Mouse (Mus musculus) gastrocnemius, postnatal 10 days (tissue): ENCODE results near the gene Vps45. TPM values are rescaled to one million over a fixed set of nuclear protein-coding genes. Genes with fewer than 3 reads are reported as not detected.

Experiments
- DNase-seq: peaks from one replicate; pipeline ENCODE4 v3.0.0; 2021; ENCODE audit warnings: mixed read lengths
- long read RNA-seq, 2 experiments: library from polyadenylated mRNA; stranded (forward); transcript quantifications; one replicate each; pipeline ENCODE4 v2.0.0; 2021
- total RNA-seq, 2 experiments: library from RNA; stranded (reverse); gene quantifications; 2 replicates each; pipeline ENCODE4 v1.2.3; 2021

Vps45 gene
- total RNA-seq, result 10 to 100 TPM; 25.4 to 27.3 TPM
- long read RNA-seq, experiment 1, transcript Vps45-201 (15 exons, 2,637 nt), result major isoform, 6 of 9 reads
- long read RNA-seq, experiment 1, partial matches to known transcripts, result 1 of 9 reads
- long read RNA-seq, experiment 1, other reads (novel, unspliced or antisense), result 1 of 9 reads
- long read RNA-seq, experiment 2, partial matches to known transcripts, result 2 of 8 reads
- long read RNA-seq, experiment 2, other reads (novel, unspliced or antisense), result 1 of 8 reads

DNA sequence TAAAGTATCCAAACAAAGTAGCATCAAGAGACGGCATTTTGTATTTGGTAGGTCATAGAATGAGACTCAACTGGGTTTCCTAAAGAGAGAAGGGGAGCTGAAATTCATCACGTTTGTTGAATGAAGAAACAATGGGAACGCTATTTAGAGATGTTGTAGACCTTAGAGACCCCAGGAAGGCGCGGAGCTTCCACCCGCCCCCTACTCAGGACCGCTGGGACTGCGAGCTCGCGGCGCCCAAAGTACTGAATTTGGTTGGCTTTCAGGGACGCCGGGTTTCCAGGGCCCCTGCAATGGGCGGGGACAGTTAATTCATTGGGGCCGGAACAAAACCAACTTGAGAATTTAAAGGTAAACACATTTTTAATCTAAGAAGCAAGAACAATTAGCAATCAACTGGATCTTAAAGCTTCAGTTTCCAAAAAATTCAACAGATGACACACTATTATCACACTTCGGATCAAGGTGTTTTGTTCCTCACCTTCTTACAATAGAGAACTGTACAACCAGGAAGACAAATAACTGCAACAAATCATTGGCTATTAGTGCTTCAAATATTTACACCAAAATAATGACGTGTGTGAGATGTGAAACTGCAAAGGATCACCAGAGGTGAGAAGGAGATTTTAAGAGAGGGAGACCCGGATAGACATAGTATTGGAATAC lies at the start of gene Vps45:
Gene Vps45 (minus strand): TSS at position 236 of the 666 bp plus-strand sequence.
- peak; percentile 55 for DNase-seq

- no peak for DNase-seq
Measured at GRCm38 (mm10) chr3:96106151-96106550, 47.9 kb upstream of the Vps45 start.

DNA sequence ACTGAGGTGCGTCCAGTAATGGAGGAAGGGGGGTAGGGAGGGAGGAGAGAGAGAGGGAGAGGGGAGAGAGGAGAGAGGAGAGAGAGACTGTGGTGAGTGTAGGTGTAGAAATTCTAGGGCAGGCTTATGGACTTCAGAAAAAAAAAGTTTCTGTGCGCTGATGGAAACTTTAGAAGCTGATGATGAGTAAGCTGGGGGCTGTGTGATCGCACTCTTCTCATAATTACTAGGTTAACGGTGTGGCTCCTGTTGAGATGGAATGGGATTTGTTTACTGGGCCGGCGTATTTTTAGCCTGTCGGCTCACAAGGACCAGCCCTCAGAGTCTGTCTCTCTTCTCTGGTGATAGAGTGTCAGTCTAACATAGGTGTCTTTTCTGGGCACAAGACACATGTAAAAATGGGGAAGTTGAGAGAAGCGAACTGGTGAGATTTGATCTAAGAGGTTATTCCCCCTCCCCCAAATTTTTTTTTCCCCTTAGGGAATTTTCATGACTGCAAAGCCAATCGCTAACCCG lies 47.0 kb upstream of the Vps45 start:
- no peak for DNase-seq

DNA sequence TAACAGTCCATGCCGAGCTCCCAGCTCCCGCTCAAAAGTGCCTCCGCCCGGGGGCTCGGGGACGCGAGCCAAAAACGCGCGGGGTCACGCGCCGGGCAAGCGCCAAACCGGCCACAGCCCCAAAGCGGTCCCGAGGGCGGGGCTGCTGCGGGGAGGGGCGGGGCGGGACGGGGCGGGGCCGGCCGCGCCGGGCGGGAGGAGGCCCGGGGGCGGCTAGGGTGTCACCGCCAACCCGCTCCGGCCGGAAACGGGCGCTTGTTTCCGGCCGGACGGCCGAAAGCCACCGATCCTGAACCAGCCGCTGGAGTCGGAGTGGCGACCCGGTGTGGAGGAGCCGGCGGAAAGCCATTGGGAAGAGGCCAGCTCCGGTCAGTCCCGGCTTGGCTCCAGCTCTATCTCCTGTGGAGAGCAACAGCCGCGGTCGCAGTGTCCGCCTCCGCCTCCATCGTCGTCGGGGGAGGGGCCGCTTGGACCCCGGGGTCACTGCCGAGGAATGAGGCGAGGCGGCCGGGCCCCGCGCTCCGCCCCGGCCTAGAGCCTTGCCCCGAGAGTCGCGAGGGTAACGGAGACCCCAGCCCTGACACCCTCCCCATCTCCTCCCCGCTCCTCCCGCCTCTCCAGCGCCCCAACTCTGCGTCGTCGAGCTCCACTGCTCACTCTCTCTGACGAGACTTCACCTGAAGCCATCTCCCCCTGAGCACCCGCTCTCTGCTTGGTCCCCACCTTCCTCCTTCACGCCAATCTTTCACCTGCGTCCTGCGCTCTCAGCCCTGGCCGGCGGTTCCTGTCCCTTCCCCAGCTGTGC lies 46.2 kb upstream of the Vps45 start, which contains the start of gene Otud7b:
Gene Otud7b (plus strand): TSS at position 267 of the 805 bp plus-strand sequence.
- DNase-seq, result peak; percentile 86

GRCm38 (mm10) chr3:96103901-96104260 lies 45.6 kb upstream of the Vps45 start:
- no peak for DNase-seq

DNA sequence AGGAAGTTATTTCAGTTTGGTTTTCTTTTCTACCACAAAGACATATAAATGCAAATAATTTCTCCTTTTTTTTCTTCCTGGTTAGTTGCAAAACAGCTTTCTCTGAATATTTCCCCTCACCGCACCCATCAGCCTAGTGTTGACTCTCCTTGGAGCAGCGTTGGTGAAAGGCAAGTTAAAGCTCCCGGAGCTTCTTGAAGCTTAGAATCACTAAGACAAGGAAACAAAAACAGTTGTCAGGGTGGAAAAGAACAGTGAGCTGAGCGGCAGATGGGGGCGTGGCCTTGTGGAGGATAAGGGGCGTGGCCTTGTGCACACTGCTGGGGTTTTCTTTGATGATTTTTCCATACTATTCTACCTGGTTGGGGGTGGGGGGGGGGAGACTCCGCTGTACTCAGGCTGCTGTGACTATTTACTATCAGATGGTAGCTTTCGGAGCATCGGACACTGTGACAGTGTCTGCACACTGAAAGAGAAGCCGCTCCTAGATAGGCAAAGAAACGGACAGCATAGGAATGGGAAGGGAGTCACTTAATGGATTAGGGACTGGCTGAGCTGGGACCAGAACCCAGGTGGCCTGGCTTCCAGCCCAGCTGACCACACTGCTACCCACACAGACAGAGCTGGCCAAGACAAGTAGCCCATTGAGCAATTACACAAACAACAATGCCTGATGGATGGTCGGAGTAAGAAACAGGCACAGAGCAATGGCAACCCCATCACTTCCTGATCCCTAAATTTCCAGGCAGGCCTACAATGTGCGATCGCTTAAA lies 44.0 kb upstream of the Vps45 start:
- peak; percentile 22 for DNase-seq

GRCm38 (mm10) chr3:96098616-96099267 lies 40.5 kb upstream of the Vps45 start:
- no peak for DNase-seq

GRCm38 (mm10) chr3:96098168-96098567 lies 39.9 kb upstream of the Vps45 start:
- DNase-seq, result no peak

DNA sequence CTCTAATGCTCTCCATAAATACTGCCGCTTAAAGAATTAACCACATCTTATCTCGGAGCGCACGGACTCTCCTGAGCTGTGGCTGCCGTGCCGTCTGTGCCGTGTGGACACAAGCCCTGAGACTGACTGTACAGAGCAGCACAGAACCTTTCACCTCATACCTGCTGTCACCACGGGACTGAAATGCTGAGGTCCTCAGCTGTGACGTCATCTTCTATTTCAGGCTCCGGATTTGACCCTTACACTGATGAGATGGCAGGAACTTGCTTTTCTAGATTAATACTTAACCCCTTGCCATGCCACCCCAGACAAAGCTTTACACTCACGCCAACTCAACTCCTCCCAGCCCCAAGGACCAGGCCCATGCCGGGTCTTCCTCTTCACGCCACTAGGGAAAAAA lies 35.9 kb upstream of the Vps45 start:
- DNase-seq, result no peak

- no peak for DNase-seq
Measured at GRCm38 (mm10) chr3:96093509-96093908, 35.2 kb upstream of the Vps45 start.

GRCm38 (mm10) chr3:96091966-96092365 lies 33.7 kb upstream of the Vps45 start:
- no peak for DNase-seq

DNA sequence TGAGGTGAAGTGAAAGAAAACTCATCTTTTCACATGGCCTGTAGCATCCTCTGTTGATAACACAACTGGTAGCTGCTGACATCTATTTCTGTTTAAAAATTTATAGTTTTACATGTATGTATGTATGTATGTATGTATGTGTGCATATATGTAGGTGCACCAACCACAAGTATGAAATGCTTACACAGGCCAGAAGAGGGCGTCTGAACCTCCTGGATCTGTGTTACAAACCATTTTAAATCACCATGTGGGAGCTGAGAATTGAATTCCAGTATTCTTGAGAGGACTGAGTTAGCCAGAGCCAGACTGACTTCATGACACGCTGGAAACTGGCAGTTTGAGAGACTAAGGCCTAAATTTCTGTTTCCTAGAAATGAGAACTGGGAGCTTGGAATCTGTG lies 32.9 kb upstream of the Vps45 start:
- DNase-seq, result no peak

DNA sequence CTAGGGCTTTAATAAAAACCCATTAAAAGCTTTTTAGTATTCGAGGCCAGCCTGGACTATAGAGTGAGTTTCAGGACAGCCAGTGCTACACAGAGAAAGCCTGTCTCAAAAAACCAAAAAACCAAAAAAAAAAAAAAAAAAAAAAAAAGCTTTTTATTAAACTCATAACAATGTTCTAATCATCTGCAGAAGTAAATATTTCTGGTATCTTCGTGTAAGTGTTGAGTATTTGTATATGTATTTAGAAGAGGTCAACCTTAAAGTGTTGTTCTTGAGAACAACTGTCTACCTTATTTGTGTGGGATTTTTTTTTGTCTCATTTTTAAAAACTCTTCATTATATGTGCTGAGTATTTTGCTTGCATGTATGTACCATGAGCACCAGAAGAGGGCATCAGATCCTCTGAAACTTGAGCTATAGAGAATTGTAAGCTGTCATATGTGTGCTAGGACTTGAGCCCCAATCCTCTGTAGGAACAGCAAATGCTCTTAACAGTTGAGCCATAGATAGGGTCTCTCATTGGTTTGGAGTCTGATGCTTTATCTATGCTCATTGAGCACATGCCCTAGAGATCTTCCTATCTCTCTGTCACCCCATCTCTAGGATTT lies 31.7 kb upstream of the Vps45 start:
- DNase-seq, result no peak

- DNase-seq, result no peak
Measured at GRCm38 (mm10) chr3:96087801-96088200, 29.5 kb upstream of the Vps45 start.

DNA sequence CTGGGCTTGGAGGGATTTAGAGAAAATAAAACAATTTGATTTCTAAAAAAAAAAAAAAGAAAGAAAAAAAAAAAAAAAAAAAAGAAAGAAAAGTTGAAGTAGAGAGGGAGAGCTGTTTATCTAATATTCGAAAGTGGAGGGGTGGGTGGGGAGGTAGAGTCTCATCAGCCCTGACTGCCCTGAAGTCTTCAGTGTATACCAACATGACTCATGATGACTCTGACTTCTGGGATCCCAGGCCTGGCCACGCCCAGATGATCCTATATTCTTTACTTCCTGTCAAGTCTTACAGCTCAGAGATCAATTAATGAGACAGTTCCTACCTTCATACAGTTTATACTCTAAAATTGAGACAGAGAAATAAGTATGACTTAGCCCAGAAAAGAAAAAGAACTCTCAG lies 29.0 kb upstream of the Vps45 start:
- DNase-seq, result no peak

DNA sequence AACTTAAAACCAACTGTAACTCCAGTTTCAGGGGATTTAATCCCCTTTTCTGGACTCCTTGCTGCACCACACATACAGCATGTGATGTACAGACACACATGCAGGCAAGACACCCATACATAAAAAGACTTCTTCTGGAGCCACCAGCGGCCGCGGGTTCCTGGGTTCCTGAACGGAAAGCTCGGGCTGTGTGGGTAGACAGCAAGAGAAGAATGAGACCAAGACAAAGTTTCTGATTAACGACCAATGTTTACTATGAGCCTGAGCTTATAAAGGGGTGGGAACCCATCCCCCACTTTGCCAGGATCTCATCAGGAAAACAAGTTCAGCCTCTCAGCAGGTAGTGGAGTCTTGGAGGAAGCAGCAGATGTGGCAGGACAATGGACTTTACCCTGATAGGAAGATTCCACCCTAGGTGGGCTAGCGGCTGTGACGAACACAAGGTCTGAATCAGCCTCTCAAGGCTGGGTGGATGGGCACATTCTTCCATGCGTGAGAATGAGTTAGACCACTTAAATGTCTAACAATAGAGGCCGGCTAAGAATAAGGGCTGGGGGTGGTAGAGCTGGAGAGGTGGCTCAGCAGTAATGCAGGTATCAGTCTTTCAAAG lies 26.0 kb upstream of the Vps45 start:
- no peak for DNase-seq

- DNase-seq, result no peak
Measured at GRCm38 (mm10) chr3:96082714-96083508, 24.6 kb upstream of the Vps45 start.

DNA sequence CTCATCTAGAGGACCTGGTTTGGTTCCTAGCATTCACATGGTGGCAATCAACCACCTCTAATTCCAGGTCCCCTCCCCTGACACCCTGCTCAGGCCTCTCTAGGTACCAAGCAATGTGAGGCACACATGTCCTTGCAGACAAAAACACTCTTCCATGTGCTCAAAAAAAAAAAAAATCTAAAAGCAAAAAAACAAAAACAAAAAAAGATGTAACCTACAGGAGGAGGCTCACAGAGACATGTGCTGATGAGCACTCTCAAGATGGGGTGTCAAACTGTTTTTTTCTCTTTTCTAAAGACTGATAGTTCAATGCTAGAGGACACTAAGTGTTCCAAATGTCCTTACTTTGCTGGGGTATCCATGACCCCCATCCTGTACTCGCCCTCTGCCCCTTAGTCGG lies 23.8 kb upstream of the Vps45 start:
- DNase-seq, result no peak

DNA sequence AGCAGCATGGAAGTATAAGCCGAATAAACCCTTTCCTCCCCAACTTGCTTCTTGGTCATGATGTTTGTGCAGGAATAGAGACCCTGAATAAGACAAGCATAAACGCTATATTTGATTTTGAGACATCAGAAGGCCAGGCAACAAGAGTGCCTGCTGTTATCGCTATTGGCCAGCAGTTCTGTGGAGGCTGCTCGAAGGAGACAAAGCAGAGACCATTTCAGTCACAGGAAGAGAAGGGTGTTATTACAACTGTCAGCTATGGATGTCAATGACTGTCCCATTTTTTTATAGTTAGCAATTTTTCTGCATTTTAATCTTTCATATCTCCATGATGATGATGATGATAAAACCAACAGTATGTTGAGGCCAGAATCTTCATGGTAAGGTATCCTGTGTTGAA lies 23.4 kb upstream of the Vps45 start:
- no peak for DNase-seq

DNA sequence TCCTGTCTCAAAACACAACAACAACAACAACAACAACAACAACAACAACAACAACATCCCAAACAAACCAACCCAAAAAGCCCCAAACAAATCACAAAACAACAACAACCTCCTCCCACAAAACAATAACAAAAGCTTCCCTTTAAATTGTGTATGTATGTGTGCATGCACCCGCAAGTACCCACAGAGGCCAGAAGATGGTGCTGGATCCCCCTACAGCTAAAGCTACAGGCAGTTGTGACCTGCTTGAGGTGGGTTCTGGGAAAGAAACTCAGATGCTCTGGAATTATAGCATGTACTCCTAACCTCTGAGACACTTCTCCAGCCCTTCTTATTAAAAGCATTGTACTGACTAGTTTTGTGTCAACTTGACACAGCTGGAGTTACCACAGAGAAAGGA lies 22.7 kb upstream of the Vps45 start:
- DNase-seq, result no peak
